Mouse (Mus musculus): ENCODE results near the gene Nek2.
A peak's percentile ranks its signal among the peaks of the same experiment; 100 is the strongest.

The Nek2 gene

DNA sequence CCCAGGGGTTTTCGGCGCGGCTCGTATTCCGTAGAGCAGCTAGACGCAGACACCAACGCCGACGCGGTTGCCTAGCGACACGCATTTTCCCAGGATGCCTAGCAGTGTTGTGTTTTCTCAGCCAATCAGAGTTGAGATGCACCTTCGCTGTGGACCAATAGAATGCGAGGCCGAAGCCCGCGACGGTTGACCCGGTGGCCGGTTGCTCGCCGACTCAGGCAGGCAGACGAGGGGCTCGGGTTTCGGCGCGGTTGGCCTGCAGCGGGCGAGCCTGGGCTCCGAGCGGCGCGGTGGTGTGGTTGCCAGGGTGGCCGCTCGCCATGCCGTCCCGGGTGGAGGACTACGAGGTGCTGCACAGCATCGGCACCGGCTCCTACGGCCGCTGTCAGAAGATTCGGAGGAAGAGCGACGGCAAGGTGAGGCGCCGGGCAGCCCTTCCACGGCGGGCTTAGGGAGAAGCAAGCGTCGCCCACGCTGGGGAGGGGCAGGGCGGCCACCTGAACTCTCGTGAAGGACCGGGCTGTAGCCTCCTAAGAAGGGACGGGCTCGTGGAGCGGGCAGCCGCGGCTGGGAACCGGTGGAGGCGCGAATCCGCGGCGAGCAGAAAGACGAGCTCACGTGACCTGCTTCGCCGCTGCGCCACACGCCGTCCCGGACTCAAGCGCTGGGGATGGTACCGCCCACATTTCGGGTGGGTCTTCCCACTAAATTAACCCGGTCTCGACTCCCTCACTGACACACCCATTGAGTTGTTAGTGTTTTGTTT, at the start of gene Nek2:
Gene Nek2, plus strand, starts transcription at position 119 of the 766 bp plus-strand sequence.
- peak; percentile 92 for DNase-seq

GRCm38 (mm10) chr1:191774106-191774505, 47.1 kb upstream of the Nek2 start:
- no peak for DNase-seq

DNA sequence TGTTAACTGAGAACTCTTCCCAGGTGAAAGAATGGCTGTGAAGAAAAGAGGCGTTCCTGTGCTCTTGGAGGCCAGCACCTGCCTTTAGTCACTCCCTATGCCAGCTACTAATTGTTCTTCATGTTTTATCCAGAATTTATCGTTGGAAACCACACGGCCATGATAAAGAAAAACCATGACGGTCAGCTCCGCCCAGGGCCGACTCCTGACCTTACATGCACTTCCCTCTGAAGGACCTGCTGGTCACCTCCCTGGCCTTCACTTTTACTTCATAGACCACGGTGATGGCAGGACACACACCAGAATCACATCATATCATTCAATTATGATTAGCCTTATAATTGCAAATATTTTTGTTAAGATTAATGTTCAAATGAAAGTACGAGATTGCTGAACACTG, 46.1 kb upstream of the Nek2 start:
- DNase-seq = no peak

- no peak for DNase-seq
Observed at GRCm38 (mm10) chr1:191777521-191777920, 43.7 kb upstream of the Nek2 start.

- no peak for DNase-seq
Observed at GRCm38 (mm10) chr1:191780470-191780869, 40.8 kb upstream of the Nek2 start.

- DNase-seq = no peak
Observed at GRCm38 (mm10) chr1:191785108-191785507, 36.1 kb upstream of the Nek2 start.

DNA sequence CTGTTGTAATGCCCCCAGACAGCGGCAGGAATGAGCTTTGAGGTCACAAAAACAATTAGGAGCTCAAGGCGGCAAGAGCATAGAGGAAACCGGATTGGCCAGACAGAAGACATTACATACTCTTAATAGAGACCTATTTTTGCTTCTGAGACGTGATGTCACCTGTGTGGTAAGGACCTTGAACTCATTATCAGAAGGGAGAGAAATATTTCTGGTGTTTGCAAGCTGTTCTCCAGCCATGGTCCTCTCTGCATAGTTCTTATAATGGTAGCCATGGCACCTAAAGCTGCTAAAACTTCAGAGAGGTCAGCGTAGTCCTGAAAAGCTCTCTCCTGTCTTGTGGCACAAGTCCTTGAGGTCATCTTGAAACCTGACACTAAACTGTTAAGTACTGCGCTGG, 35.0 kb upstream of the Nek2 start:
- no peak for DNase-seq

DNA sequence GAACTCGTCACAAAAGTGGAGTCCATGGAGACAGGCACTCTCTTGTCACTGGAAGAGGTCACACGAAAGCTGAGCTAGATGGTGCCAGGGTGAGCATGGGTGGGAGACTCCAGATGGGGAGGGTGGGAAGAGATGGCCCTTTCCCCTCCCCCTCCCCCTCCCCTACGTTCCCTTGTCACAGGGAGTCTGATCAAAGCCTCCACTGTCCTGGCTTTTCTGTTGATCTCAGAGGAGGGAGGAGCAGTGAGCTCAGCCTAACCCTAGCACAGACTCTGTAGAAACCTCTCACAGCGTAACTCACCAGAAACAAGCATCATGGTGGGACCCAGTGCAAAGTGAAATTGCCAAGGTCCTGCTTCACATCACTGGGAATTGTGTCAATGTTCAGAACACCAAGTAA, 33.9 kb upstream of the Nek2 start:
- DNase-seq = no peak

DNA sequence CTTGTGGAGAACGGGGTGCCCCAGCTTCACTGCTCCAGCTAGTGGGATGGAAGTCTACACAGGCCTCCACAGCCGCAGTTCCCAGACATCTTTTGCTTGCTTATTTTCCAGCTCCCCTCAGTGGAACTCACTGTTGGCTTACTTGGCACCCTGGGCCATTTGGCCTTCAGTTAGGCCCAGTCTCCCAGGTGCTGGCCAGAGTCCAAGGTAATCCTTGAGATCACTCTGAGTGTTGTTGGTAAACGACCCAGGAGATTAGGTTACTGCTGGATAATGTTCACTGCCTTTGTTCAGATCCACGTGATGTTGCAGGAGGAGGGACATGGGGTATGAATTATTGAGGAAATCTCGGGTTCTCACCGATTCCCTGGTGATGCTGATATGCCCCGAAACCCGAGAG, 28.3 kb upstream of the Nek2 start:
- DNase-seq = no peak

GRCm38 (mm10) chr1:191793888-191794532, 27.2 kb upstream of the Nek2 start:
- no peak for DNase-seq

GRCm38 (mm10) chr1:191796238-191796896, 24.9 kb upstream of the Nek2 start:
- no peak for DNase-seq

DNA sequence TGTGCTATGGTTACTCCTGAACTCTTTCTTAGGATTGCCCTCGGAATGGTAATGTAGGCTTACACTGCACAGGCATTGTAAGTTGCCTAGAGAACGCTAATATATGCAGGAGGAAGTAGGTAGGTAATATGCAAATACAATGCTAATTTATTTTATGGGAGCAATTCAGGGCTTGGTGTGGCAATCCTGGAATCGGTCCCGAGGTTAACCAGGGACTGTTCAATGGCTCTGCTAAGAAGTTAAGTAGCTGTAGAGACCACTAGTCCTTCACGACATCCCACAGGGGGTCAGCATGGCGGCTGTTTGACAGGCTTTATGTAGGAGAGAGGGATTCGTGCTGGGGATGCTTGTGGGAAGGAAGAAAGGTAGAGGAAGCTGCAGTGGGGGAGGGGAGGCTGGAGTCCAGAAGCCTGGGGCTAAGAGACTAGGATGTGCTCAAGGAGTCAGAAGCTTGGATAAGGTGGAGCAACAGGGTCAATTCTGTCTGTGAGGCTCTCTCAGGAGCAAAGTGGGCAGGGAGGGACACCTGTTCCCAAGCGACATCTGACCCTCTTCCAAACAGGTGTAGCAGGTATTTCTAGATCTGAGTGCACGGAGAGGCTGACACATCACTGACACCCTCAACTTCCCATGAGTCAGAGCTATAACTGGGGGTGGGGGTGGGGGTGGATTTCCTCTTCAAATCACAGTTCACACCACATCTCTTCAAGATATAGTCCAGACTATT, 19.0 kb upstream of the Nek2 start:
- DNase-seq = no peak

DNA sequence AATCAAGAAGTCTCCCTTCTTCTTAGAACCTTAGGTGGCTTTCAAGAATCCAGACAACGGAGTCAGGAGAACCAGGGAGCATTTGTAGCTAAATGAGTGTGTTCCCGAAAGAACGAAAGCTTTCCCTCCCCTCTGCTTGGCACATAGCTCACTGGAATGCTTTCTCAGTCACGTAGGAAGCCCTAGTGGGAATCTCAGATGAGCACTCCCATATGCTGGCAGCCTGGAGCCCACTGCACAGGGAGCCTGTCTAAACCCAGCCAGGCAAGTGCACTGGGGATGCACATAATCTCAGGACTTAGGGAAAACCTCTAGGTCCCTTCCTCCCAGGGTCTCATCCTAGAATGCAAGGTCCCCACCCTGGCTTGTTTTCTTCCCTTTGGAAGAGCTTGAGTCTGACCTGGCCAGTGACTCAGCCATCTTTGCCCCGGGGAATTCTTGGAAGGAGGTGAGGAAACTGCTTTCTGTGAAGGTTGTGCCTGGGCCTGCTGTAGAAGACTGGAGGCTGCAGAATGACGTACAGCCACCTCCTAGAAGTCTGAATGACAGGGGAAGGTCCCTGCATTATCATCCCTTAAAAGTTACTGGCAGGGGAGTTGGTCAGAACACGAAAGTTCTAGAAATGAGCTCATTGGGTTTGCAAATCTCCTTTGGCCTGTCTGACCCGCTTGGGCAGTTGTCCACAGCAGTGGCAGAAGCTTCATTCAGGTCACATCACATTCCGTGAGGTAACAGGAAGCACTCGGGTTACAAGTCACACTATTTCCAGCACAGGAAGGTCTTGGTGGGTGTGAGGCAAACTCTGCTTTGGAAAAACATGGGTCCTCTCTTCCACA, 18.2 kb upstream of the Nek2 start:
- no peak for DNase-seq

DNA sequence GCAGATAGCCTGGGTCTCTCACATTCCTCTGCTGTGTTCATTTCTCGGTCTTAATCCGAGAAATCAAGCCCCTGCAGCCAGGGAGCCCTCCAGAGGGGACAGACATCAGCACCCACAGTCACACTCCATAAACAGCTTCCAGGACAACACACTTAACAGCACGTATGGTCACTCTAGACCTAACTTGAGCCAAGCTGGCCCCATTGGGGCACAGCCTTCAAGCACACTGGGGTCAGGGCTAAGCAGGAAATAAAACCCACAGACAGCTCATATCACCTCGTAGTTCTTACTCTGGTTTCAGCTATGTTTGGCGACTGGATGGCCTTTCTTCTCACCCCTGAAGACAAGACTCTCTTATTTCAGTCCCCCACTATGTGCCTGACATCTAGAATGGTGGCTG, 16.5 kb upstream of the Nek2 start:
- no peak for DNase-seq

DNA sequence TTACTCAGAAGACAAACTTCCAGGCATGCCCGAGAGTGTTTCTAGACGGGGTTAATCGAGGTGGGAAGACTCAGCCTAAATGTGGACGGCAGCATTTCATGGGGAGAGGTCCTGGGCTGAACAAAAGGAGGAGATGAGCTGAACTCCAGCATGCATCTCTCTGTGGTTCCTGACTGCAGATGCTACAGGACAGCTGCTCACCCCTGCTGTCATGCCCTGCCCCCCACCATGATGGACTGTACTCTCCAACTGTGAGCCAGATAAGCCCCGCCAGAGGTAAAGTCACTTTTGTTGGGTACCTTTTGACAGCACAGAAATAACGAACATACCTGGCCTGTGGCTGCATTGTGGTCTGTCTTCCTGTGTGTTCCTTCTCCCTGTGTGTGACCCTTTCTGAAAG, 15.5 kb upstream of the Nek2 start:
- no peak for DNase-seq

GRCm38 (mm10) chr1:191806740-191807139, 14.5 kb upstream of the Nek2 start:
- no peak for DNase-seq

- DNase-seq = no peak
Observed at GRCm38 (mm10) chr1:191807979-191808378, 13.3 kb upstream of the Nek2 start.

DNA sequence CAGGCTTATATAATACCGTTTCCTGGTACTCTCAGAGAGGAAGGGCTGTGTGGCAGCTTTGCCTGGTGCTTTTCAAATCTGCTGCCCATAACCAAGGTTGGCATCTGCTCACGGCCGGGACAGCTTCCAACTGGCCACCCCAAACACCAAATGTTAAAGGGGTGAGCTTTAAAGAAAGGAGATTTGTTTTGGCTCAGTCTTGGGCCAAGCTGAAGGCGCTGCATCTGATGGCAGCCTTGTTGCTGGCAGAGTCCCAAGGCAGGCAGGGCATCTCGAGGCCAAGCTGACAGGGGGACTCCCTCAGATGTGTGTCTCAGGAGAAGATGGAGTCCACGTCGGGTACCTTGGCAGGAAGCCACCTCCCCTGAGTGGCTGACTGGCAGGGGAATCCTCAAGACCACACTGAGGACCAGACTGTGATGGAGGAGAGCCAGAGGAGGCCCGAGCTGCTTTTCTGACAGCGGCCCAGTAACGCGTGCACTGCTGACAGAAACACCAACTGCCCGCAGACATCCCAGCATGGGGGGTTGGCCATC, 12.5 kb upstream of the Nek2 start:
- DNase-seq = no peak

DNA sequence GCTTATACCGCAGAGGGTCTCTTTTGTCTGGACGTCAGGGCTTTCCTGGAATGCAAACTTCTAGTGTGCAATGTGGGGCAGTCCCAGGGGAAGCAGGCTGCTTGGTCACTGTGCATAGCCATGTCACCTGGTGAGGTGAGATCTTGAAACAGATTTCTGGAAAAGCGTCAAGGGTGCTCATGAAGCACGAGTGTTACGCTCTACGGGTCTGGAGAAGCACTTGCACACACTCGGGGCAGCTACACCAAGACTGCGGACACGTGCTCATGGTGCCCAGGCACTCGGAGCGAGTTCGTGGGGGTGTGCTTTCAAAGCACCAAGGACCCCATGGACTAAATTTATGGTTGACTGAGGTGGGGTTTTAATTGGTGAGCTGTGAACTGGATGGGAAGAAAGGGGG, 9.5 kb upstream of the Nek2 start:
- no peak for DNase-seq

GRCm38 (mm10) chr1:191812949-191813691, 8.1 kb upstream of the Nek2 start:
- no peak for DNase-seq

- DNase-seq = no peak
Observed at GRCm38 (mm10) chr1:191814240-191814639, 7.0 kb upstream of the Nek2 start.

DNA sequence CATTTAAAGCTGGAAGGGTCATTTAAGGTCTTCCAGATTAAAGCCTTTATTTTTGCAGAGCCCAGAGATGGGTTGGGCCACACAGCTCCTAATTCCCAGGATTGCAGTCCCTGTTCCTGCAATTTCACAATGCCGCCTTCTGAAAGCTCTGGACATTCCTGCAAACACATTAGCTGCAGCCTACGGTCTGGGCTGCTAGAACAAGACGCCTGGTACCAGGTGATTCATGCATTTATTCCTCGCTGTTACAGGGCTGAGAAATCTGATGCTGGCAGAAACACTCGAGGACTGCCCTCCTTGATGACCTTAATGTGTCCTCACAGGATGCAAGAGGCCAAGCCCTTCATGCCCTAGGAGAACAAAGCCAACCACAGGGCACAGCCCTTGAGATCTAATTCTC, 6.3 kb upstream of the Nek2 start:
- DNase-seq = no peak

Measured in thymus, postnatal 25 days (tissue).